Mouse (Mus musculus) hindbrain, embryonic 13.5 days (tissue): ENCODE data around the gene Klrb1b. TPM values are rescaled to one million over a fixed set of nuclear protein-coding genes. Genes with fewer than 3 reads are reported as not detected.

Experiments used
- polyA plus RNA-seq: library from polyadenylated mRNA; unstranded; fragments of >200 nt; fragmentation: Nextera tagmentation; extraction: Ambion mirVana; gene quantifications from 2 replicates; pipeline ENCODE4 v1.2.1, GENCODE M21; 2015

Klrb1b gene
- polyA plus RNA-seq, 1 experiment from 2014 or later: not detected

Other genes with a start within 250 kb of the Klrb1b start
- 0.42 and 0.89 TPM in 2 replicates for gene A2ml1, start 244.7 kb downstream of the Klrb1b start, polyA plus RNA-seq
- not detected in 2 replicates for gene Klrb1a, start 202.8 kb downstream of the Klrb1b start, polyA plus RNA-seq
- not detected in 2 replicates for gene Clec2h, start 163.9 kb downstream of the Klrb1b start, polyA plus RNA-seq
- 0.25 and 0.56 TPM in 2 replicates for gene Klrb1, start 103.3 kb downstream of the Klrb1b start, polyA plus RNA-seq
- gene Klrb1c, start 37.1 kb downstream of the Klrb1b start, polyA plus RNA-seq: not detected in 2 replicates
- gene Gm44511, start within 50 bp of the Klrb1b start, polyA plus RNA-seq: not detected in 2 replicates
- not detected in 2 replicates for gene Clec2i, start 61.3 kb upstream of the Klrb1b start, polyA plus RNA-seq
- gene BC035044, start 64.8 kb upstream of the Klrb1b start, polyA plus RNA-seq: 0.34 and 0.57 TPM in 2 replicates
- gene Clec2g, start 108.0 kb upstream of the Klrb1b start, polyA plus RNA-seq: not detected in 2 replicates
- 0.23 and 0.25 TPM in 2 replicates for gene Klrb1f, start 219.6 kb upstream of the Klrb1b start, polyA plus RNA-seq